Mouse (Mus musculus): ENCODE results near the gene Arhgef38. TPM values are rescaled to one million over a fixed set of nuclear protein-coding genes. Genes with fewer than 3 reads are reported as not detected.
A peak's percentile ranks its signal among the peaks of the same experiment; 100 is the strongest.

The Arhgef38 gene
- polyA plus RNA-seq, 1 experiment from 2014 or later: not detected

- Histone ChIP-seq H3K4me2 (replicated peaks) (no peak overlapping the region), H3K36me3 (no peaks in the 10 kb centered on the region)
Measured at GRCm38 (mm10) chr3:133163174-133163573, 71.6 kb downstream of the Arhgef38 start.

DNA sequence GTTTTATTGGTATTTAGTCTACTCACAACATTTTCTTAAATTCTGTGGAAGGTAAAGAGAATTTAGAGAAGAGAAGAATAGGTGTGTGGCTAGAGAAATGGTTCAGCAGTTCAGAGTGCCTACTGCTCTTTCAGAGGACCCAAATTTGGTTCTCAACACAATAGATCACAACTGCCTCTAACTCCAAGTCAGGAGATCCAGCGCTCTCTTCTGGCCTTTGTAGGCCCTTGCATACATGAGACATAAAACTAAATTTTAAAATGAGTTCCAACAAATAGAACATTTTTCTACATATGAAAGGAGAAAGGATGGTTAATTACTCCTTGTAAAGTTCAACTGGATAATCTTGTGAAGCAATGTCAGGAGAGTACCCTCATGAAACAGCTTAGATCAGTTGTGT, 73.3 kb downstream of the Arhgef38 start:
- Histone ChIP-seq H3K4me1 (peaks cover 12% of the 10 kb centered on the region), H3K4me3 (no peak overlapping the region), H3K4me2 (replicated peaks) (no peak overlapping the region), H3K36me3 (no peaks in the 10 kb centered on the region), H3K27me3 (no peaks in the 10 kb centered on the region), H3K9ac (replicated peaks) (no peak overlapping the region), H3K27ac (replicated peaks) (no peak overlapping the region), H3K9me3 (no peaks in the 10 kb centered on the region)
- ATAC-seq (replicated peaks): no peak
- WGBS: 97% methylated on average over 1 of the region's 1 CpGs

More at GRCm38 (mm10) chr3:133163174-133163573, 71.6 kb downstream of the Arhgef38 start:
- Histone ChIP-seq H3K27ac (replicated peaks) (no peak overlapping the region), H3K27me3 (no peaks in the 10 kb centered on the region), H3K4me3 (no peak overlapping the region), H3K9me3 (no peaks in the 10 kb centered on the region), H3K4me1 (peaks cover 12% of the 10 kb centered on the region), H3K9ac (replicated peaks) (no peak overlapping the region)
- peak; percentile 91 for ATAC-seq (replicated peaks)
- 40% methylated on average over 7 of the region's 7 CpGs for WGBS

DNA sequence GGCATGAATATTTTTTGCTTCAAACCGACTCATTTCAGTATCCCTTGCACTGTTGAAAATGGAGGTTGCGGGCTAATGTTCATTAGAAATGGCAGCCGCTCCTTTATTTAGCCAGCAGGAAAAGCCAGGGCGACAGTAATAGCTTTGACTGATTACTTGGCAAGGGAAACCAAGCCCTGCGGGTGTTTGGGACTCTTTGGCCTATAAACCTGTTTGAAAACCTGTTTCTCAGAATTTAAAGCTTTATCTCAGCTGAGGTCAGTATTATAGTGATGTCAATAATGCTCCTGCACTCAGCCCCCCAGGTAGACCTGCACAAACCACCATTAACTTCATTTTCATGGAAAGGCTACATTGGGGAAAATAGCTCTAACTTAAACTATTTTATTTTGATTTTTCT, 76.5 kb downstream of the Arhgef38 start:
- 74% methylated on average over 5 of the region's 5 CpGs for WGBS
- no peaks in the 10 kb centered on the region for H3K9me3 ChIP-seq

GRCm38 (mm10) chr3:133154683-133155082, 80.1 kb downstream of the Arhgef38 start:
- peak; percentile 80 for ATAC-seq (replicated peaks)
- Histone ChIP-seq H3K4me1 (no peaks in the 10 kb centered on the region), H3K9me3 (no peaks in the 10 kb centered on the region), H3K9ac (replicated peaks) (no peak overlapping the region), H3K27me3 (no peaks in the 10 kb centered on the region), H3K4me2 (replicated peaks) (no peak overlapping the region), H3K36me3 (no peaks in the 10 kb centered on the region), H3K27ac (replicated peaks) (no peak overlapping the region), H3K4me3 (no peak overlapping the region)
- WGBS: 64% methylated on average over 8 of the region's 8 CpGs

More for the DNA sequence above, 76.5 kb downstream of the Arhgef38 start:
- no peak overlapping the region for H3K27ac ChIP-seq (replicated peaks)
- no peak overlapping the region for H3K9ac ChIP-seq (replicated peaks)
- H3K4me3 ChIP-seq: no peak overlapping the region
- H3K4me2 ChIP-seq (replicated peaks): no peak overlapping the region
- H3K4me1 ChIP-seq: peaks cover 7% of the 10 kb centered on the region
- ATAC-seq (replicated peaks): no peak
- no peaks in the 10 kb centered on the region for H3K27me3 ChIP-seq
- no peaks in the 10 kb centered on the region for H3K36me3 ChIP-seq

DNA sequence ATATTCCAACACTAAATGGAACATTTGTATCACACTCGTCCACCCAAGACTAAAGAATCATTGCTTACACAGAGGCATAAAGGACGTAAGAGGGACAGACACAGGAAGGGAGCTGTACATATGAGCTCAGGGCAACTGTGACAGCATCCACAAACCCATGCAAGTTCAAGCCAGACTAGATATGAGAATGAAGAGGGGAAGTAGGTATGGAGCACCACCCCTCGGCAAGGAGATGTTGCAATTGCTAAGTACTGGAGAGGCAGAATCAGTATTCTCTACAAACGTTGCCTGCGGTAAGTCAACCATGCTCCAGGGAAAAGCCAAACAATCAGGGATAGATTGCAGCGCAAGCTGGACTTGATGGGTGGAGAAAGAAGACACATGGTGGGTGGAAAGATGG, 81.1 kb downstream of the Arhgef38 start:
- no peak overlapping the region for H3K27ac ChIP-seq (replicated peaks)
- 87% methylated on average over 6 of the region's 6 CpGs for WGBS

DNA sequence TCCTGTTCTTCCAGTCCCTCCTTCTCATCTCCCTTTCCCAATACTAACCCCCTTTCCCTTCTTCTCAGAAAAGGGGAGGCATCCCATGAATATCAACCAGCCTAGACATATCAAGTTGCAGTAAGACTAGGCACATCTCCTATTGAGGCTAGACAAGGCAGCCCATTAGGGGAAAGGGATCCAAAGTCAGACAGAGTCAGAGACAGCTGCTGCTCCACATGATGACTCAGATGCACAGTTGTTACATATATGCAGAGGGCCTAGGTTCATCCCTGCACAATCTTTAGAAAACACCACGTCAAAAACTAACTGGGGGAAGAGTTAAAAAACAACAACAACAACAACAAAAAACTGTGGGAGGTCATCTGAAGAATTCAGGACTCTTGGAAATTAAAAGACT, 81.9 kb downstream of the Arhgef38 start:
- Histone ChIP-seq H3K36me3 (no peaks in the 10 kb centered on the region), H3K27ac (replicated peaks) (no peak overlapping the region), H3K4me3 (no peak overlapping the region), H3K4me2 (replicated peaks) (no peak overlapping the region), H3K9me3 (no peaks in the 10 kb centered on the region), H3K27me3 (no peaks in the 10 kb centered on the region), H3K4me1 (no peaks in the 10 kb centered on the region), H3K9ac (replicated peaks) (no peak overlapping the region)
- ATAC-seq (replicated peaks): no peak
- WGBS: 79% methylated on average over 1 of the region's 1 CpGs

More for the DNA sequence above, 81.1 kb downstream of the Arhgef38 start:
- no peak for ATAC-seq (replicated peaks)
- no peak overlapping the region for H3K4me2 ChIP-seq (replicated peaks)
- no peaks in the 10 kb centered on the region for H3K27me3 ChIP-seq
- H3K9ac ChIP-seq (replicated peaks): no peak overlapping the region
- H3K36me3 ChIP-seq: no peaks in the 10 kb centered on the region
- H3K4me1 ChIP-seq: no peaks in the 10 kb centered on the region
- no peaks in the 10 kb centered on the region for H3K9me3 ChIP-seq
- H3K4me3 ChIP-seq: no peak overlapping the region

DNA sequence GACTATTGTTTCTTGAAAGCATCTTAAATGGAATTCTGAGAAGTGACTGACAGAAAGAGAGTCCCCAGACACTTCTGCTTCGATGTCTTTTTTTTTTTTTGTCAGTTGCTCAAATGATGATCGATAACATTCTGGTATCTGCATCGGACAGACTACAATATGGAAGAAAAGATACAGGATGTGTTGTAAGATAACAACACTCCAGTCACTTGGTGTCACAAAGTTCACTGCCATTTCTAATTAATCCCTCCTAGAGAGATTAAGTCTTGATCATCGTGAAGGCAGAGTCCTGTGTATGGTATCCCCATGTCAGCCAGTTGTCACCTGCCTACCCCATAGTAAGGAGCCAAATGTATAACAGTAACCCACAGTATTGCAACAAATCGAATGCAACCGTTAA, 83.1 kb downstream of the Arhgef38 start:
- Histone ChIP-seq H3K27ac (replicated peaks) (no peak overlapping the region), H3K36me3 (no peaks in the 10 kb centered on the region), H3K9ac (replicated peaks) (no peak overlapping the region), H3K4me2 (replicated peaks) (no peak overlapping the region), H3K4me3 (no peak overlapping the region), H3K4me1 (no peaks in the 10 kb centered on the region), H3K9me3 (no peaks in the 10 kb centered on the region), H3K27me3 (no peaks in the 10 kb centered on the region)
- ATAC-seq (replicated peaks): no peak
- 77% methylated on average over 6 of the region's 6 CpGs for WGBS

DNA sequence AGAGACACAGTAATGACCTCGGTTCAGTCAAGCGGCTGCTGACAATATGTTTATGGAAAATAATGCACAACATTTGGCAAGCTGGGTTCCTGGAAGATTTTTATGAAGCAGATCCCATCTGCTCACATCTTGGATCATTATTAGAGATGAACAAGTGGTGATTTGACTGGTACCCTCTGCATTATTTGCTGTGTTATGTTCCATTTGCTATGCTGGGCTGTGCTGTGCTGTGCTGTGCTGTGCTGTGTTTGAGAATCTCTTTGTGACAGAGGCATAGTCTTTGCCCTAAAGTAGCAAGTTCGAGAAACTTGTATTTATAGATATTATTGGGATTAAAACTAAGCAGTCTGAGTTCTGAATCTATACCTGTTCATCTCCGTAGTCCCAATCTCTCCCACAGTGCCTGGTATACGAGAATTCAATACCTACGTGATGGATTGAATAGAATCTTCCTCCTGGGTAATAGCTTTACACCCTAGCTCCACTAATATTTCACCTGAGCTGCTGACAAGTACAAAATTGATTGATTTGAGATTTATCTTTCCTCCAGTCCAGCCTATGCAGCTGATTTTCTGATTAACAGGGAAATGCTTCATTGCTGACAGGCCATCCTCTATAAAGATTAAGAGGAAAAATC, 90.1 kb downstream of the Arhgef38 start:
- no peak overlapping the region for H3K4me3 ChIP-seq
- H3K27me3 ChIP-seq: no peaks in the 10 kb centered on the region
- 76% methylated on average over 6 of the region's 6 CpGs for WGBS
- no peaks in the 10 kb centered on the region for H3K4me1 ChIP-seq
- ATAC-seq (replicated peaks): peak; percentile 70; the same call in 1 of the 2 replicates
- no peak overlapping the region for H3K9ac ChIP-seq (replicated peaks)
- H3K4me2 ChIP-seq (replicated peaks): no peak overlapping the region
- no peaks in the 10 kb centered on the region for H3K9me3 ChIP-seq
- H3K36me3 ChIP-seq: no peaks in the 10 kb centered on the region
- no peak overlapping the region for H3K27ac ChIP-seq (replicated peaks)

- H3K4me2 ChIP-seq (replicated peaks): no peak overlapping the region
- no peak overlapping the region for H3K27ac ChIP-seq (replicated peaks)
- WGBS: 89% methylated on average over 6 of the region's 6 CpGs
- H3K9ac ChIP-seq (replicated peaks): no peak overlapping the region
- no peaks in the 10 kb centered on the region for H3K9me3 ChIP-seq
- no peaks in the 10 kb centered on the region for H3K4me1 ChIP-seq
- ATAC-seq (replicated peaks): no peak
- H3K4me3 ChIP-seq: no peak overlapping the region
- no peaks in the 10 kb centered on the region for H3K27me3 ChIP-seq
- H3K36me3 ChIP-seq: no peaks in the 10 kb centered on the region
Measured at GRCm38 (mm10) chr3:133141877-133142276, 92.9 kb downstream of the Arhgef38 start.

- Histone ChIP-seq H3K4me1 (no peaks in the 10 kb centered on the region), H3K9ac (replicated peaks) (no peak overlapping the region), H3K9me3 (no peaks in the 10 kb centered on the region), H3K4me2 (replicated peaks) (no peak overlapping the region), H3K27me3 (no peaks in the 10 kb centered on the region), H3K27ac (replicated peaks) (no peak overlapping the region), H3K4me3 (no peak overlapping the region), H3K36me3 (no peaks in the 10 kb centered on the region)
- WGBS: 44% methylated on average over 8 of the region's 8 CpGs
- ATAC-seq (replicated peaks): no peak
Measured at GRCm38 (mm10) chr3:133132611-133133010, 102.1 kb downstream of the Arhgef38 start.

DNA sequence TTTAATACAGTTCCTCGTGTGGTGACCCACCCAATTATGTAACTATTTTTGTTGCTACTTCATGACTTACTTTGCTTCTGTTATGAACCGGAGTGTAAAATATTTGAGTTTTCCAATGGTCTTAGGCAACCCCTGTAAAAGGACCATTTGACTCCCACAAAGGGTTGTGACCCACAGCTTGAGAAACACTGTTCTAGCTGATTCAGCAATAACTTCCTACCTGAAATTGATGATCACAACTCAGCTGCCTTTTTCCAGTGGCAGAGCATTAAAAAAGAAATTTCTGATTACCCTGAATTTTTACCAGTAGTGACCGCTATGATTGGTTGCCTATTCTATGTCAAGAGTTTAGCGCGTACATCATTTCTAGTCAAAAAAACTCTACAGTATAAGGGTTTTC, 103.4 kb downstream of the Arhgef38 start:
- Histone ChIP-seq H3K4me1 (no peaks in the 10 kb centered on the region), H3K4me3 (no peak overlapping the region), H3K27me3 (no peaks in the 10 kb centered on the region), H3K4me2 (replicated peaks) (no peak overlapping the region), H3K27ac (replicated peaks) (no peak overlapping the region), H3K9me3 (no peaks in the 10 kb centered on the region), H3K9ac (replicated peaks) (no peak overlapping the region), H3K36me3 (no peaks in the 10 kb centered on the region)
- 93% methylated on average over 5 of the region's 5 CpGs for WGBS
- no peak for ATAC-seq (replicated peaks)

DNA sequence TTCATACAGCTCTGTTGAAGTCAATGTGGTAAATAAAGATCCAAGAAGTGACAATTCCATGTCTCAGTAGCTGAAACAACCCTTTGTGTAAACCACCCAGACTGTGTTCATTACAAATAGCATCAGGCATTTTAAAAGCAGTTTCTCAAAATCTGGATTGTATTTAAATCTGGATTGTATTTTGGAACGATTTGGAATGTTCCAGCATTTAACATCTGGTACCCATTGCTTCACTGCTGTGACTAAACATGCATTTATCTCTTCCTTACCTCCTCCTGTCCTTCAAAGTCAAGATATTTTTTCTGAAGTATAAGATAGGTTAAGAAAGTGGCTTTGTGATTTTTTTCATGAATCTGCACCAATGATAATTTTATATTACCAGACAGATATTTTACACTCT, 121.5 kb downstream of the Arhgef38 start:
- peaks cover 14% of the 10 kb centered on the region for H3K36me3 ChIP-seq
- H3K9ac ChIP-seq (replicated peaks): no peak overlapping the region
- no peaks in the 10 kb centered on the region for H3K9me3 ChIP-seq
- H3K4me2 ChIP-seq (replicated peaks): no peak overlapping the region
- ATAC-seq (replicated peaks): no peak
- no peak overlapping the region for H3K4me3 ChIP-seq
- no peaks in the 10 kb centered on the region for H3K4me1 ChIP-seq
- H3K27ac ChIP-seq (replicated peaks): no peak overlapping the region
- H3K27me3 ChIP-seq: no peaks in the 10 kb centered on the region
- WGBS: 62% methylated on average over 1 of the region's 1 CpGs

- WGBS: 36% methylated on average over 2 of the region's 2 CpGs
- H3K4me2 ChIP-seq (replicated peaks): no peak overlapping the region
- ATAC-seq (replicated peaks): peak; percentile 64; the same call in 1 of the 2 replicates
- no peaks in the 10 kb centered on the region for H3K4me1 ChIP-seq
- no peaks in the 10 kb centered on the region for H3K27me3 ChIP-seq
- H3K4me3 ChIP-seq: no peak overlapping the region
- H3K27ac ChIP-seq (replicated peaks): no peak overlapping the region
- no peak overlapping the region for H3K9ac ChIP-seq (replicated peaks)
- peaks cover 25% of the 10 kb centered on the region for H3K36me3 ChIP-seq
- no peaks in the 10 kb centered on the region for H3K9me3 ChIP-seq
Measured at GRCm38 (mm10) chr3:133111741-133112140, 123.0 kb downstream of the Arhgef38 start.
